Mouse (Mus musculus) midbrain, embryonic 11.5 days (tissue): ENCODE measurements around the gene Bcl2. TPM values are rescaled to one million over a fixed set of nuclear protein-coding genes. Genes with fewer than 3 reads are reported as not detected.

Source experiments
- ATAC-seq: fragments of 200-750 bp; cut with Nextera tagmentation; 2 replicates; pipeline ENCODE4 v1.8.0; 2017; ENCODE audit warnings: moderate TSS enrichment, moderate library complexity; ENCODE audit not compliant: low FRiP score
- DNase-seq: peaks from one replicate; pipeline ENCODE4 v3.0.0; 2015; ENCODE audit warnings: low spot score; ENCODE audit errors: missing footprints
- H3K27ac ChIP-seq: fragments of 300-500 bp; sonication (generic); 2 replicates; pipeline ENCODE4 v1.5.1; 2014; ENCODE audit warnings: low read depth, low read length
- H3K27me3 ChIP-seq: fragments of 300-500 bp; sonication (generic); 2 replicates; pipeline ENCODE4 v1.6.1; 2014; ENCODE audit warnings: mild to moderate bottlenecking, low read length, moderate library complexity, mixed read lengths; ENCODE audit not compliant: control insufficient read depth, insufficient read depth
- H3K36me3 ChIP-seq: fragments of 300-500 bp; sonication (generic); 2 replicates; pipeline ENCODE4 v1.6.1; 2014; ENCODE audit warnings: mild to moderate bottlenecking, low read length, moderate library complexity, mixed read lengths; ENCODE audit not compliant: control insufficient read depth, insufficient read depth
- H3K4me1 ChIP-seq: fragments of 300-500 bp; sonication (generic); 2 replicates; pipeline ENCODE4 v1.6.1; 2014; ENCODE audit warnings: low read length; ENCODE audit not compliant: control insufficient read depth, insufficient read depth
- H3K4me2 ChIP-seq: fragments of 300-500 bp; sonication (generic); 2 replicates; pipeline ENCODE4 v1.6.1; 2014; ENCODE audit warnings: mild to moderate bottlenecking, moderate library complexity
- H3K4me3 ChIP-seq: fragments of 300-500 bp; sonication (generic); 2 replicates; pipeline ENCODE4 v1.5.1; 2014; ENCODE audit warnings: low read depth, low read length
- H3K9ac ChIP-seq: fragments of 300-500 bp; sonication (generic); 2 replicates; pipeline ENCODE4 v1.6.1; 2014; ENCODE audit warnings: low read length
- H3K9me3 ChIP-seq: fragments of 300-500 bp; sonication (generic); 2 replicates; pipeline ENCODE4 v1.6.1; 2016; ENCODE audit warnings: low read length; ENCODE audit not compliant: control insufficient read depth
- WGBS: fragments of 180-500 bp; shearing (Covaris S2); extraction: QIAGEN DNeasy Blood & Tissue Kit; methylation state at CpG from one replicate; pipeline ENCODE4 v1.1.7; 2014; 5-methylcytosine and 5-hydroxymethylcytosine counted together
- polyA plus RNA-seq: library from polyadenylated mRNA; unstranded; fragments of >200 nt; fragmentation: Nextera tagmentation; extraction: Ambion mirVana; gene quantifications from 2 replicates; pipeline ENCODE4 v1.2.1, GENCODE M21; 2014

Bcl2 gene
- polyA plus RNA-seq, 1 experiment from 2014 or later: 6.2 TPM

DNA sequence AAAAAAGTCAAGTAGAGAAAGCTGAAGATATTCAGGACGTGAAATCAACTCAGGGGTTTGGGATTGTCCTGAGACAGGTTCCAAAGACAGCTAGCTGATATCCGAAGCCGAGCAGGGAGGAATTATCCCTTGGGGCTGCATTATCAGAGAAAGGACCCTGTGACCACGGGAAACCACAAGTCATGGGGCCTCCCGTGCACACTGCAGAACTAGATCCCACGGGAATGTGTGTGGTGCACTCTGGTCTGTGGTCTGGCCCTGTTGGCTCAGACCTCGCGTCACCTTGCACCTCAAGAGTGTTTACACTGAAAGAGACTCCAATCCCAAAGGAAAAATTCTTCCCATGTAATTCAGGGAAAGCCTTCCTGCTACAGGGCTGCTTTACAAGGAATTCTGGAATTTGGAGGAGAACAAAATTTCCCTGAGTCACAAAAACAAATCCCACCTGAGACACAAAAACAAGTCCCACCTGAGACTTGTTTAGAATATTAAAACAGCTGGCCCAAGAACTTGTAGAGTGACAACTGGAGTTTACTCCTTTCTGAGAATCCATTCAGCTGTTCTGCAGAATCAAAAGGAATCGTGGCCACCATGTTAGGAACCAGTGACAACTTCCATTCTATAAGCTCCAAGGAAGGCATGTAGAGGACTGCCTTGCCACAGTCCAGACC lies 158.4 kb downstream of the Bcl2 start:
- DNase-seq (no peak), ATAC-seq (no peak)
- H3K36me3 ChIP-seq: no peaks in the 10 kb centered on the region
- no peak overlapping the region for H3K9ac ChIP-seq
- H3K27ac ChIP-seq: no peak overlapping the region
- no peaks in the 10 kb centered on the region for H3K9me3 ChIP-seq
- H3K4me3 ChIP-seq: no peak overlapping the region
- WGBS: 82% methylated on average over 9 of the region's 9 CpGs
- H3K4me1 ChIP-seq: peaks cover 5% of the 10 kb centered on the region; the same call in 1 of the 2 replicates
- H3K27me3 ChIP-seq: no peaks in the 10 kb centered on the region
- no peak overlapping the region for H3K4me2 ChIP-seq

DNA sequence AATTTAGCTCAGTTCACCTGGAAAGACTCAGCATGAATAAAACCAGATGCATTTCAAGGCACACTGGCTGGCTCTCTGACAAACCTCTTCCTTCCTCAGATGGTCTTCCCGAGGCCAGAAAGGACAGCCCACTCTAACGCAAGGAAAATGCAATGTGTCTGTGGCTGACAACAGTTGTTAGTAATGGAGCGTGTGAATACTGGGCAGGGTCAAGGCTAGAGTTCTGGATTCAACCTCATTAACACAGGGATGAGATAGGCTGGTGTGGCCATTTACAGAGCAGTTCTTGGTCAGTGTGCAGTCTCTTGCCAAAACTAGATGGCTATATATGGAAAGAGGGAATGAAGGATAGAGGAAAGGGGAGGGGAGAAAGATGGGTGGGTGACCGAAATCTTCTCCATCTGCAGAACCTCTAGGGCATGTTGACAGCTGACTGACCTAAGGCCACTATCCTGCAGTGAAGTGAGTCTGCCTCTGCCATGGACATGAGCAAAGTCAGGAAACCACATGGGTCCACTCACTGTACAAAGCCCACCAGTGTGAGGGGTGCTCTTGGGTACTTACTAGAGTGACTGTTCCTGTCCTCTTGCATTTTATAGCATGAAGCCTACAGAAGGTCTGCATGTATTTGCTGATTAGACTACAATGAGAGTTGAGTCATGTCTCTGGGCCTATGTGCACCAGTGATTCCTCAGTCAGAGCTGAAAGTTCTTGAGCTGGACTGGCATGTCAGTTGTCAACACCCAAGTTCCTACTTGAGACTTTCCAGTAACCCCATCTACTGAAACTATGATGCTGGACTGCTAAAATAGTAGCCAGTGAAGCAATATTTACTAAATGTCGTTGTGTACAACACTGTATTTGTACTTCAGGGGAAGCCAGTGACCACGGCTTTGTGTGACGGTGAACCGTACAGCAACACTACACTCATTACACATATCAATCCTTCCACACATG lies 159.9 kb downstream of the Bcl2 start:
- Histone ChIP-seq H3K9me3 (no peaks in the 10 kb centered on the region), H3K36me3 (no peaks in the 10 kb centered on the region), H3K9ac (no peak overlapping the region), H3K4me1 (peaks cover 5% of the 10 kb centered on the region; the same call in 1 of the 2 replicates), H3K4me2 (no peak overlapping the region), H3K4me3 (no peak overlapping the region), H3K27ac (no peak overlapping the region), H3K27me3 (no peaks in the 10 kb centered on the region)
- no peak for DNase-seq
- WGBS: 88% methylated on average over 8 of the region's 8 CpGs
- no peak for ATAC-seq

DNA sequence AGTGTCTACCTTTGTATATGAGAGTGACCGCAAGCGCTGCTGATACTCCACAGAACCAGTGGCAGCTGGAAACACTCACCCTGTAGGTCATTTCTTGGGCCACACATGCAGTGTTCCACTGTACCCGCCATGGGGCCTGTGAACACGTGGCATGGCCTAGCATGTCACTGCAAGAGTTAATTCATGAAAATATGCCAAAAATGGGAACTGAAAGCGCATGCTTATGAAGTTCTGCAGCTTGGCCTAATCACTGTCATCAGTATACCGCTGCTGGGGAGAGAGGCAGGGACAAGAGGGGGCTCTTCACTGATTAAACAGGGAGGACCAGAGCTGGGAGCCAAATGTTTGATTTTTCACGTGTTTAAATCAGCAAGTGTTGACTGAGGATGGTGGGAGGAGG lies 161.2 kb downstream of the Bcl2 start:
- Histone ChIP-seq H3K4me1 (peaks cover 5% of the 10 kb centered on the region; the same call in 1 of the 2 replicates), H3K9ac (no peak overlapping the region), H3K27me3 (no peaks in the 10 kb centered on the region), H3K27ac (no peak overlapping the region), H3K36me3 (no peaks in the 10 kb centered on the region), H3K4me3 (no peak overlapping the region), H3K9me3 (no peaks in the 10 kb centered on the region), H3K4me2 (no peak overlapping the region)
- no peak for DNase-seq
- no peak for ATAC-seq
- 86% methylated on average over 7 of the region's 7 CpGs for WGBS

DNA sequence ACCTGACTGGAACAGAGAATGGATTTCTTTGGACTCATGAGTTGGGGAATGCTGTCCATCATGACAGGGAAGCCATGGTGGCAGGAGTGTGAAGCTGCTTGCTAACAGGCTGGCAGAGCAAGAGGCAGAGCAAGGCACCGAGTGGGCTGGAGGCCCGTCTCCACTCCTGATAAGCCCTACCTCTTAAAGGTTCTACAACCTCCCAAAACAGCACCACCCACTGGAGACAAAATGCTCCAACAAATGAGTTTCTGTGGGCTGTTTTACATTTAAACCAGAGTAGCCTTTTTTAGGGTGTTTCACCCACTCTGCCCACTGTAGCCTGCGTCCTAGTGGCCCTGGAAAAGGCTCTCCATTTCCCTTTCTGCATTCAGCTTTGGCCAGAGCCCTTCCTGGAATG lies 163.5 kb downstream of the Bcl2 start:
- Histone ChIP-seq H3K4me1 (peaks cover 5% of the 10 kb centered on the region; the same call in 1 of the 2 replicates), H3K4me2 (no peak overlapping the region), H3K27ac (no peak overlapping the region), H3K4me3 (no peak overlapping the region), H3K9me3 (no peaks in the 10 kb centered on the region), H3K36me3 (no peaks in the 10 kb centered on the region), H3K9ac (no peak overlapping the region), H3K27me3 (no peaks in the 10 kb centered on the region)
- WGBS: 92% methylated on average over 3 of the region's 3 CpGs
- ATAC-seq: no peak
- peak; percentile 56 for DNase-seq

DNA sequence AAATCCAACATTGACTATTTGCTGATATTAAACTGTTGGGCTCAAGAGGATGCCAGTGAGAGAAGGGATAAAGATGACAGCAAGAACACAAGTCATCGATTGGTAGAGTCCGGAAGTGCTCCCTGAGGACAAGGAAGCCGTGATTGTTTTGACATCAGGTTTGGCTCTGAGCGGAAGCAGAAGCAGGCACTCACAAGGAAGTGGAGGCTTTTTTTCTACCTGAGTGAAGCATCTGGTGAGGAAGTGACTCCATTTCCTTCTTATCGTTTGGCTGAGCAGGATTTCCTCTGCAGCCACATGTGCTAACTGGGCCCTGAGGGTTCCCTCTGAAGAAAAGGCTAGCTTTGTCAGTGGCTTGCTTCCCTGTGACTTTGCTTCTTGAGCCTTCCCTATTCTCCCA lies 165.0 kb downstream of the Bcl2 start:
- WGBS: 88% methylated on average over 5 of the region's 5 CpGs
- Histone ChIP-seq H3K9ac (no peak overlapping the region), H3K27ac (no peak overlapping the region), H3K36me3 (no peaks in the 10 kb centered on the region), H3K27me3 (no peaks in the 10 kb centered on the region), H3K9me3 (no peaks in the 10 kb centered on the region), H3K4me1 (peaks cover 5% of the 10 kb centered on the region; the same call in 1 of the 2 replicates), H3K4me3 (no peak overlapping the region), H3K4me2 (no peak overlapping the region)
- ATAC-seq: no peak
- peak; percentile 54 for DNase-seq

DNA sequence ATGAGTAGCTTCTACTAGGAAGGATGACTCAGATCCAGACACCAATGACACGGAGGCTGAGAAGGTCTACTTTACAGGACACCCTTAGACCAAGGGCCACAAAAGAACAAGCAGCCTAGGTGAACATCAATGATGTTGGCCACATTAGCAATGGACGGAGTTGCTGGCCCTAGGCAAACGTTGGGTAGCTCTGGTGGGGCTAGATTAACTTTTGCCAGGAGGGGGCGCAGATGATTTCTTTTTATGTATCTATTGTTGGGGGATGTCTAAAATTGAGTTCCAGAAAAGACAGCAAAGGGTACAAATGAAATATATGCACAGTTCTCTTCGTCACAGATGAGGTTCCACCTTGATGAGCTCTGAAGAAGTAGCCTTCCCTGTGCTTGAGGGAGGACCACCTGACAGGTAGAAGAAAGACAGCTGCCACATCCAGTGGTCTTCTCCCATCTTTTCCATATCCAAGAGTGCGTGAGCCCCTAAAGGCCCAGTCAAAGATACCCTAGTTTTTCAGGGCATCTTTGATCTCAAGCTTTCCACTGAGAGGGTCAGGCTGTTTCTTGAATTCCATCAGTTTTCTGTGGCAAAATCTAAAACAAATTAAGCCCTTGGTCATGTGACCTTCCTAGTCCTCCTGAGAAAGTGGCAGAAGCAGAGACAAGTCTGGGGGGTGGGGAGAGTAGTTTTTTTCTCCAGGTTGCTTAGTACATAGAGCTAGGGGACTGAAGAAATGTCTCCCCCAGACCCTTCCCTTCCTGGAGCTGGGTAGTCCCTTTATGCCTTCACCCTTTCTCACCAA lies 169.1 kb downstream of the Bcl2 start:
- WGBS: 69% methylated on average over 6 of the region's 6 CpGs
- H3K4me2 ChIP-seq: no peak overlapping the region
- peak; percentile 83 for DNase-seq
- no peaks in the 10 kb centered on the region for H3K27me3 ChIP-seq
- no peak overlapping the region for H3K27ac ChIP-seq
- no peak for ATAC-seq
- no peak overlapping the region for H3K4me3 ChIP-seq
- 0 out of 2 replicates have a peak, but pooled peaks cover 2% of the 10 kb centered on the region for H3K4me1 ChIP-seq
- H3K9ac ChIP-seq: no peak overlapping the region
- H3K9me3 ChIP-seq: no peaks in the 10 kb centered on the region
- H3K36me3 ChIP-seq: no peaks in the 10 kb centered on the region

DNA sequence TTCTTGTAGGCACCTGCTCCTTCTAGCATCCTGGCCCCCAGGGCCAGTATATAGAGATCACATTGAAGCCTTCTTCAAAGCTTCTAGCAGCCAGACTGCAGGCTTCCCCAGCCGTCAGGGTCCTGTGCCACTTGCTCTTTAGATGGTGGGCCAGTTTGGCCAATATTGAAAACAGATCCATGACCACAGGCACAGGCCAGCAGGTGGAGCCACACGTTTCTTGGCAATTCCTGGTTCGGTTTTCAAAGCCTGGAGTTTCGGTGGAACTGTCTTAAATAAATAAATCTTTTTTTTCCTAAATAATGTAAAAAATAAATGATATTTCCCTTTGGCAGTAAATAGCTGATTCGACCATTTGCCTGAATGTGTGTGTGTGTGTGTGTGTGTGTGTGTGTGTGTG lies 171.3 kb downstream of the Bcl2 start:
- Histone ChIP-seq H3K36me3 (no peaks in the 10 kb centered on the region), H3K9ac (no peak overlapping the region), H3K9me3 (no peaks in the 10 kb centered on the region), H3K4me1 (0 out of 2 replicates have a peak, but pooled peaks cover 2% of the 10 kb centered on the region), H3K27ac (no peak overlapping the region), H3K27me3 (no peaks in the 10 kb centered on the region), H3K4me2 (no peak overlapping the region), H3K4me3 (no peak overlapping the region)
- 53% methylated on average over 5 of the region's 5 CpGs for WGBS
- ATAC-seq (0 out of 2 replicates have a peak, but pooled peaks have one; percentile 40), DNase-seq (peak; percentile 84)

DNA sequence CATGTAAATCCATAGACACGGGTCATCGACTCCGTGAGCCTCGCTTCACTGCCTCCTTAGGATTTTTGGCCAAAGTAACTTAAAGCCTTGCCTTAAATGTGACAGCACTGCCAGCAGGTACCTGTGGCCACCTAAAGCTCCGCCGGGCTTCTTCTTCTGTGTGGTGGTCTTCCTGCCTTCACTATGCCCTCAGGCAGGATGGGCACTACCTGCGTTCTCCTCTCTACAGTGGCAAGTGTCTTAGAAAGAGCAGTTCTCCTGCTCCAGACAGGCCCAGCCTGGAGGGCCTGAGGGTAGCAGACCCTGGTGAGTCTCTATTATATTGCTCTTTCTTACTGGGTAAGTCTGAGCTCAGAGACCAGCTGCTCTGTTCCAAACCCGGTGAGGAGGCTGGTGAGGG lies 172.2 kb downstream of the Bcl2 start:
- ATAC-seq: no peak
- H3K27ac ChIP-seq: no peak overlapping the region
- H3K4me1 ChIP-seq: 0 out of 2 replicates have a peak, but pooled peaks cover 2% of the 10 kb centered on the region
- H3K9ac ChIP-seq: no peak overlapping the region
- H3K4me3 ChIP-seq: no peak overlapping the region
- WGBS: 71% methylated on average over 8 of the region's 8 CpGs
- DNase-seq: peak; percentile 78
- H3K27me3 ChIP-seq: no peaks in the 10 kb centered on the region
- no peaks in the 10 kb centered on the region for H3K36me3 ChIP-seq
- no peak overlapping the region for H3K4me2 ChIP-seq
- no peaks in the 10 kb centered on the region for H3K9me3 ChIP-seq
